Mouse (Mus musculus) forebrain, embryonic 10.5 days (tissue): Measurements from ENCODE around the gene Paip2b. TPM values are rescaled to one million over a fixed set of nuclear protein-coding genes. Genes with fewer than 3 reads are reported as not detected.

Source experiments
- DNase-seq: peaks from one replicate; pipeline ENCODE4 v3.0.0-alpha.2; 2017; ENCODE audit warnings: low spot score; ENCODE audit errors: extremely low spot score
- H3K27ac ChIP-seq: fragments of 300-500 bp; sonication (generic); 2 replicates; pipeline ENCODE4 v1.5.1; 2016; ENCODE audit warnings: mild to moderate bottlenecking
- H3K27me3 ChIP-seq: fragments of 300-500 bp; sonication (generic); 2 replicates; pipeline ENCODE4 v1.6.1; 2016; ENCODE audit warnings: mild to moderate bottlenecking; ENCODE audit not compliant: poor library complexity, severe bottlenecking
- H3K36me3 ChIP-seq: fragments of 300-500 bp; sonication (generic); replicated peaks from 2 replicates; pipeline ENCODE4 v1.6.1; 2016; ENCODE audit warnings: mild to moderate bottlenecking, moderate library complexity
- H3K4me1 ChIP-seq: fragments of 300-500 bp; sonication (generic); 2 replicates; pipeline ENCODE4 v1.6.1; 2016
- H3K4me3 ChIP-seq: fragments of 300-500 bp; sonication (generic); 2 replicates; pipeline ENCODE4 v1.5.1; 2016; ENCODE audit warnings: mild to moderate bottlenecking, moderate library complexity
- H3K9me3 ChIP-seq: fragments of 300-500 bp; sonication (generic); 2 replicates; pipeline ENCODE4 v1.6.1; 2016; ENCODE audit warnings: mild to moderate bottlenecking, moderate library complexity
- WGBS: fragments of 180-500 bp; shearing (Covaris S2); methylation state at CpG from one replicate; pipeline ENCODE4 v1.1.7; 2016; 5-methylcytosine and 5-hydroxymethylcytosine counted together
- polyA plus RNA-seq: library from polyadenylated mRNA; unstranded; fragments of >200 nt; fragmentation: Nextera tagmentation; extraction: Ambion mirVana; gene quantifications from 2 replicates; pipeline ENCODE4 v1.2.1, GENCODE M21; 2016

Gene Paip2b
- polyA plus RNA-seq, 1 experiment from 2014 or later, result 22.7 TPM

DNA sequence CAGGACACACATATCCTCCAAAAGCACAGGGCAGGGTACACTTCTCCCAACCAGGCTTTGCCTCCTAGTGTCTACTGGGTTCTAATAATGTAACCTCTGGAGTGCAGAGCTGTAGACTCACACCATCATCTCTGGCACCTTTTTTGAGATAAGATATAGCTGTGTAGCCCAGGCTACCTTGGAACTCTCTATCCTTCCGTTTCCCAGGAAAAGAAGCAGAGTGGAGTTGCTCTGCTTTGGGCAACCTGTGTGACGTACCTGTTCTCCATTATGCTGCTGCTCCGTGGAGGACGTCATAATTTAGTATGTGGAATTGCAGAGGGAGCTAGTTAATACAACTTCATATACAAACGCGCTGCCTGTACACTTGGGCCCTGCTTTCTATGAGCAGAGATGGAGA, 69.2 kb downstream of the Paip2b start, which contains the start of gene Ankrd53:
Ankrd53 (plus strand) TSS at position 301 of the 400 bp plus-strand sequence.
- no peaks in the 10 kb centered on the region for H3K9me3 ChIP-seq
- H3K4me3 ChIP-seq, result peak within 1 kb of the TSS; percentile 48
- no peaks in the 10 kb centered on the region for H3K36me3 ChIP-seq
- WGBS, result 22% methylated on average over 6 of the region's 6 CpGs
- H3K4me1 ChIP-seq, result peaks cover 22% of the 10 kb centered on the region
- peaks cover 79% of the 10 kb centered on the region for H3K27me3 ChIP-seq
- DNase-seq, result no peak
- H3K27ac ChIP-seq, result no peak within 1 kb of the TSS

GRCm38 (mm10) chr6:83756051-83756450, 75.5 kb downstream of the Paip2b start:
- 78% methylated on average over 9 of the region's 9 CpGs for WGBS
- Histone ChIP-seq H3K36me3 (no peaks in the 10 kb centered on the region), H3K27ac (no peak overlapping the region), H3K9me3 (no peaks in the 10 kb centered on the region), H3K27me3 (peaks cover 100% of the 10 kb centered on the region), H3K4me3 (no peak overlapping the region), H3K4me1 (peaks cover 14% of the 10 kb centered on the region)
- DNase-seq, result no peak

Other genes starting within 250 kb of the Paip2b start
- not detected in 2 replicates for gene Clec4f, start 175.6 kb downstream of the Paip2b start, polyA plus RNA-seq
- not detected in 2 replicates for gene Cd207, start 153.9 kb downstream of the Paip2b start, polyA plus RNA-seq
- 3.3 and 4.4 TPM in 2 replicates for gene Vax2, start 120.5 kb downstream of the Paip2b start, polyA plus RNA-seq
- gene Atp6v1b1, start 88.8 kb downstream of the Paip2b start, polyA plus RNA-seq, result not detected in 2 replicates
- gene Ankrd53, start 69.1 kb downstream of the Paip2b start, polyA plus RNA-seq, result 0.09 and 0.18 TPM in 2 replicates
- 80.7 and 85.0 TPM in 2 replicates for gene Tex261, start 55.9 kb downstream of the Paip2b start, polyA plus RNA-seq
- gene Nagk, start 36.8 kb downstream of the Paip2b start, polyA plus RNA-seq, result 20.8 and 23.0 TPM in 2 replicates
- 69.9 and 74.9 TPM in 2 replicates for gene Zfp638, start 35.4 kb upstream of the Paip2b start, polyA plus RNA-seq
- 3.9 and 4.6 TPM in 2 replicates for gene Dysf, start 176.8 kb upstream of the Paip2b start, polyA plus RNA-seq